Mouse (Mus musculus) heart, embryonic 13.5 days (tissue): ENCODE results near the gene Fastkd5. TPM values are rescaled to one million over a fixed set of nuclear protein-coding genes. Genes with fewer than 3 reads are reported as not detected.

Experiments
- ATAC-seq: fragments of 200-750 bp; cut with Nextera tagmentation; 2 replicates; pipeline ENCODE4 v1.8.0; 2017; ENCODE audit warnings: moderate TSS enrichment; ENCODE audit not compliant: insufficient number of reproducible peaks, low FRiP score, low TSS enrichment; ENCODE audit errors: extremely low read depth
- H3K27ac ChIP-seq: fragments of 300-500 bp; sonication (generic); replicated peaks from 2 replicates; pipeline ENCODE4 v1.5.1; 2015; ENCODE audit warnings: moderate library complexity, mild to moderate bottlenecking, inconsistent platforms
- H3K27me3 ChIP-seq: fragments of 300-500 bp; sonication (generic); replicated peaks from 2 replicates; pipeline ENCODE4 v1.6.1; 2015; ENCODE audit warnings: mild to moderate bottlenecking, inconsistent platforms
- H3K36me3 ChIP-seq: fragments of 300-500 bp; sonication (generic); 2 replicates; pipeline ENCODE4 v1.6.1; 2015; ENCODE audit warnings: mild to moderate bottlenecking, inconsistent platforms
- H3K4me1 ChIP-seq: fragments of 300-500 bp; sonication (generic); 2 replicates; pipeline ENCODE4 v1.6.1; 2015; ENCODE audit warnings: inconsistent platforms
- H3K4me2 ChIP-seq: fragments of 300-500 bp; sonication (generic); 2 replicates; pipeline ENCODE4 v1.6.1; 2015; ENCODE audit warnings: inconsistent platforms, mild to moderate bottlenecking, moderate library complexity
- H3K4me3 ChIP-seq: fragments of 300-500 bp; sonication (generic); 2 replicates; pipeline ENCODE4 v1.5.1; 2015; ENCODE audit warnings: moderate library complexity, mild to moderate bottlenecking, inconsistent platforms
- H3K9ac ChIP-seq: fragments of 300-500 bp; sonication (generic); 2 replicates; pipeline ENCODE4 v1.6.1; 2015; ENCODE audit warnings: inconsistent platforms, mild to moderate bottlenecking, moderate library complexity
- H3K9me3 ChIP-seq: fragments of 300-500 bp; sonication (generic); 2 replicates; pipeline ENCODE4 v1.6.1; 2016; ENCODE audit warnings: inconsistent platforms
- WGBS: fragments of 180-500 bp; shearing (Covaris S2); methylation state at CpG from one replicate; pipeline ENCODE4 v1.1.7; 2015; ENCODE audit warnings: mixed read lengths; 5-methylcytosine and 5-hydroxymethylcytosine counted together
- polyA plus RNA-seq: library from polyadenylated mRNA; unstranded; fragments of >200 nt; fragmentation: Nextera tagmentation; extraction: Ambion mirVana; gene quantifications from 2 replicates; pipeline ENCODE4 v1.2.1, GENCODE M21; 2015

Fastkd5 gene
- polyA plus RNA-seq, 1 experiment from 2014 or later, result 11.9 TPM

GRCm38 (mm10) chr2:130591016-130591415, 38.8 kb downstream of the Fastkd5 start:
- no peak overlapping the region for H3K4me2 ChIP-seq
- H3K9me3 ChIP-seq, result no peaks in the 10 kb centered on the region
- H3K4me3 ChIP-seq, result no peak overlapping the region
- no peak overlapping the region for H3K9ac ChIP-seq
- 84% methylated on average over 2 of the region's 2 CpGs for WGBS
- H3K27ac ChIP-seq, result no peak overlapping the region
- peaks cover 9% of the 10 kb centered on the region for H3K4me1 ChIP-seq
- peaks cover 41% of the 10 kb centered on the region for H3K36me3 ChIP-seq
- no peak for ATAC-seq
- H3K27me3 ChIP-seq, result no peaks in the 10 kb centered on the region

DNA sequence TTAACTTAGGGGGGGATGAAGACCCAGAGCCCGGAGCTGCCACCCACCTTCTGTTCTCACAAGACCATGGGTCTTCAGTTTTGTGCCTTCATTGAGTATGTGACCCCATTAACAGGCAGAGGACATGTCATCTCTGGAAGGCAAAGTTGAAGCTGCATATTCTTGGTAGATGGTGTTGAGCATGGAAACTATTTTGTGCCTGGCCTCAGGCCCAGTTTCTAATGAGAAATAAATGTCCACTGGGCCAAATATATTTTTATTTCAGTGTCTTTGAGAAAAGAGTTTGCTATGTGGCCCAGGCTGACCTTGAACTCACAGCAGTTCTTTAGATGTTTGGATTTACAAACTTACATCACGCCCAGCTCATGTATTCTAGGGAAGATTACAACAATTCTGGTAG, 40.1 kb downstream of the Fastkd5 start:
- H3K4me2 ChIP-seq, result no peak overlapping the region
- WGBS, result 88% methylated on average over 2 of the region's 2 CpGs
- H3K36me3 ChIP-seq, result peaks cover 29% of the 10 kb centered on the region
- no peak for ATAC-seq
- H3K27me3 ChIP-seq, result peaks cover 3% of the 10 kb centered on the region; the same call in 1 of the 2 replicates
- H3K4me1 ChIP-seq, result peaks cover 4% of the 10 kb centered on the region; the same call in 1 of the 2 replicates
- H3K27ac ChIP-seq, result no peak overlapping the region
- no peak overlapping the region for H3K4me3 ChIP-seq
- H3K9me3 ChIP-seq, result no peaks in the 10 kb centered on the region
- H3K9ac ChIP-seq, result no peak overlapping the region

DNA sequence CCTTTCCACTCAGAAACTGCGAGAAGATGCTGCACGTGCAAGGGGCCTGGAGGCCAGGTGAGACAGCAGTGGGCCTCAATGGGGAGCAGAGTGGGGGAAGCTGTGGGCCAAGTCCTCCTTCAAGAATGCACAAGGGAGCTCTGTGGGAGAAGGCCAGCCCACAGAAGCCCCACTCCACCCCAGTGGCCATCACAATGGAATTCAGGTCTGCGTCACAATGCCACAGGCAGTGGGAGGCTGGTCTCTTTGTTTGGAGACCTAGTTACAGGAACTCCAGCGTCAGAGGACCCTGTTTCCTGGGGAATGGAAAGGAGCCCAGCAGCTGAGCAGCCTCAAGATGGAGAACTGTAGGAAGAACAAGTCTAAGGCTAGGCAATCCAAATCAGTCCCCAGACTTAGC, 40.7 kb downstream of the Fastkd5 start:
- no peak overlapping the region for H3K4me2 ChIP-seq
- peaks cover 24% of the 10 kb centered on the region for H3K36me3 ChIP-seq
- no peak for ATAC-seq
- H3K27ac ChIP-seq, result no peak overlapping the region
- H3K4me3 ChIP-seq, result no peak overlapping the region
- 66% methylated on average over 4 of the region's 4 CpGs for WGBS
- no peak overlapping the region for H3K9ac ChIP-seq
- H3K9me3 ChIP-seq, result no peaks in the 10 kb centered on the region
- H3K27me3 ChIP-seq, result peaks cover 4% of the 10 kb centered on the region; the same call in 1 of the 2 replicates
- peaks cover 4% of the 10 kb centered on the region; the same call in 1 of the 2 replicates for H3K4me1 ChIP-seq

- Histone ChIP-seq H3K36me3 (peaks cover 20% of the 10 kb centered on the region), H3K4me1 (peaks cover 12% of the 10 kb centered on the region; the same call in 1 of the 2 replicates), H3K9ac (no peak overlapping the region), H3K9me3 (no peaks in the 10 kb centered on the region), H3K27me3 (peaks cover 10% of the 10 kb centered on the region), H3K4me2 (no peak overlapping the region), H3K4me3 (no peak overlapping the region), H3K27ac (no peak overlapping the region)
- ATAC-seq, result no peak
- 44% methylated on average over 2 of the region's 2 CpGs for WGBS
Measured at GRCm38 (mm10) chr2:130588373-130588772, 41.5 kb downstream of the Fastkd5 start.

DNA sequence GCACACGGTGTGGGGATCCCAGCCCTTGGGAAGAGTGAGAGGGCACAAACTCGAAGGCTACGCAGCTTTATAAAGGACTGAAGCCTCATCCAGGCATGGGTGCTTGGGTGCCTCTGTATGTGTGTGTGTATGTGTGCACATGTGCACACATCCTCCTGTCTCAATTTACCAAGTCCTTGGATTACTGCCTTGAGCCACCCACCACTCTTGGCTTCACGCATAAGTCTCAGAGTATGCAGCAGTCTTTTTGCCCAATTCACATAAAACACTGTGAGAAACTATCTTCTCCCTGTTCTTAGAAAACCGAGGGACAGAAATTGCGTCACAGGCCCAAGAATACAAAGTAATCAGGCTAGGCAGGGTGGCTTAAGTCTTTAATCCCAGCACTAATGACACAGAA, 43.8 kb downstream of the Fastkd5 start:
- no peak overlapping the region for H3K4me3 ChIP-seq
- H3K9ac ChIP-seq, result no peak overlapping the region
- H3K27ac ChIP-seq, result no peak overlapping the region
- H3K4me2 ChIP-seq, result no peak overlapping the region
- WGBS, result 77% methylated on average over 6 of the region's 6 CpGs
- H3K36me3 ChIP-seq, result peaks cover 10% of the 10 kb centered on the region
- no peaks in the 10 kb centered on the region for H3K9me3 ChIP-seq
- H3K4me1 ChIP-seq, result peaks cover 28% of the 10 kb centered on the region
- no peak for ATAC-seq
- peaks cover 34% of the 10 kb centered on the region for H3K27me3 ChIP-seq

GRCm38 (mm10) chr2:130583902-130584560, 45.8 kb downstream of the Fastkd5 start:
- no peak for ATAC-seq
- H3K27me3 ChIP-seq, result peaks cover 53% of the 10 kb centered on the region
- no peak overlapping the region for H3K4me3 ChIP-seq
- no peaks in the 10 kb centered on the region for H3K36me3 ChIP-seq
- H3K4me1 ChIP-seq, result peaks cover 43% of the 10 kb centered on the region
- no peak overlapping the region for H3K9ac ChIP-seq
- no peaks in the 10 kb centered on the region for H3K9me3 ChIP-seq
- 58% methylated on average over 10 of the region's 10 CpGs for WGBS
- no peak overlapping the region for H3K4me2 ChIP-seq
- no peak overlapping the region for H3K27ac ChIP-seq

DNA sequence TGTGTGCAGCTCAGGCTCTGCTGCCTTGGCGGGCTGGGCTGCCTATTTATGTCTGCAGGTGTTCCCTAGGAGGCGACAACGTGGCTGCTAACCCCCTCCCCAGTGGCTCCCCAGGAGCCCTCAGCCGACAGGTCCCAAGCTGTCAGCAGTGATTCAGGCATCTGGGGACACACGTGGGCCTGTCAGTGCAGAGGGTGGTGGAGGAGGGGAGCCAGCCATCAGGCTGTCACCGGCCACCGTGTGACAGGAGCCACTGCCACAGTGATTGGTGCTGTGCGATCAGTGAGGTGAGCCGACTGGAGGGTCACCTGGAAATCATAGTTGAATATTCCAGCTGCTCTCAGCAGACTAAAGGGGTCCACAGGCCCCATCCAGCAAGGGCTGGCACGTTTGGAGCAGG, 47.3 kb downstream of the Fastkd5 start, which contains the start of gene Avp:
Gene Avp (minus strand): TSS at position 3 of the 400 bp plus-strand sequence.
- WGBS, result 28% methylated on average over 10 of the region's 10 CpGs
- Histone ChIP-seq H3K36me3 (no peaks in the 10 kb centered on the region), H3K27me3 (peaks cover 68% of the 10 kb centered on the region), H3K4me1 (peaks cover 42% of the 10 kb centered on the region), H3K27ac (no peak within 1 kb of the TSS), H3K9me3 (no peaks in the 10 kb centered on the region), H3K9ac (no peak within 1 kb of the TSS), H3K4me3 (peak within 1 kb of the TSS; percentile 50; the same call in 1 of the 2 replicates), H3K4me2 (no peak within 1 kb of the TSS)
- ATAC-seq, result no peak

DNA sequence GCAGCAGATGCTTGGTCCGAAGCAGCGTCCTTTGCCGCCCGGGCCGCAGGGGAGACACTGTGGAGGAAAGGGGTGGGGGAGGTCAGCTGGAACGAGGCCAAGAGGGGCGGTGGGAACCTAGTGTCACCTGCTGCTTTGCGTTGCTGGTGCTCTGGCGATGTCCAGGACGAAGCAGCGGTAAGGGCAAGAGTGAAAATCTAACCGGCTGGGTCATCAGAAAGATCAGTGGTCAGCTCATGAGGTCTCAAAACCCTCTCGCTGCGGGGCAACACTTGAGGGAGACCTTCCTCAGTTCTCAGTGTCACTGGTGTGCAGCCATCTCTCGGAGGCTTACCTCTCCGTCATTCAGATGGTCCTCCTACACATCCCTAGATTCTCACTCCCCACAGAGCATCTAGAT, 48.6 kb downstream of the Fastkd5 start:
- ATAC-seq, result no peak
- peak overlapping the region; percentile 76 for H3K4me2 ChIP-seq
- WGBS, result 4% methylated on average over 16 of the region's 16 CpGs
- H3K4me1 ChIP-seq, result peaks cover 54% of the 10 kb centered on the region
- peak overlapping the region; percentile 67; the same call in 1 of the 2 replicates for H3K9ac ChIP-seq
- H3K27me3 ChIP-seq, result peaks cover 82% of the 10 kb centered on the region
- peak overlapping the region; percentile 50 for H3K4me3 ChIP-seq
- no peak overlapping the region for H3K27ac ChIP-seq
- H3K9me3 ChIP-seq, result no peaks in the 10 kb centered on the region
- H3K36me3 ChIP-seq, result no peaks in the 10 kb centered on the region

DNA sequence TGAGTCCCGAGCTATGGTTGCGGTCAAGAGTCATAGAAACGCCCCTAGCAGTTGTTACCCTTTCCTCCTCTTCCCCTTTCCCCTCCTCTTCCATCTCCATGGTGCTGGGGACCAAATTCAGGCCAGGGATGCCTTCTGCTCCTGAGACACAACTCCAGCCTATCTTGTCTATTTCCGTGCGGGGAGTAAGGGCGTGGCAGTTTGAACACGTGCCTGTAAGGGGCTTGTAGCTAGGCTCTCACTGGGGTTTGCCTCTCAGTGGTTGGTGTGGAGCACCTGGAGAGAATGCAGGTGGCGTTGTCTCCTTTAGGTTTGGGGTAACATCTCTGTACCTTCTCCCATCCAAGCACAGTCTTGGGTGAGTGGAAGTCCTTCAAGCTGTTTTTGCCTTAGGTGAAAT, 50.0 kb downstream of the Fastkd5 start:
- H3K9me3 ChIP-seq, result no peaks in the 10 kb centered on the region
- peaks cover 55% of the 10 kb centered on the region for H3K4me1 ChIP-seq
- 13% methylated on average over 8 of the region's 8 CpGs for WGBS
- no peak for ATAC-seq
- H3K27ac ChIP-seq, result no peak overlapping the region
- H3K27me3 ChIP-seq, result peaks cover 93% of the 10 kb centered on the region
- peak overlapping the region; percentile 76; the same call in 1 of the 2 replicates for H3K4me2 ChIP-seq
- H3K4me3 ChIP-seq, result no peak overlapping the region
- no peak overlapping the region for H3K9ac ChIP-seq
- no peaks in the 10 kb centered on the region for H3K36me3 ChIP-seq

DNA sequence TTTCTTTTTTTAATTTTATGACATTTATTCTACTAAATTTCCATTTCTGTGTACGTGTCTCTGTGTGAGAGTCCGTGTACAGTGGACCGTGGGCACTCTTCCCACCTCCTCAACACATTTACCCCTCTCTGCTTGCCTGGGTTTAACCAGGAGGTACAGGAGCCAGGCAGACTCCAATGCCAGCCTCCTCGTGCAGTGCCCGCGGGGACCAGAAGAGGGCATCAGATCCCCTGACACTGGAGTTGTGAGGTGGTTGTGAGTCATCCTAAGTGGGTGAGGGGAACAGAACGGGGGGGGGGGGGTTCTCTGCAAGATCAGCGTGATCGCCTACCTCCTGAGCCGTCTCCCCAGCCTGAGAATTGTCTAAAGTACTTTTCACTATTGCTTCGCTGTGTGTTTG, 51.7 kb downstream of the Fastkd5 start:
- Histone ChIP-seq H3K4me2 (no peak overlapping the region), H3K9ac (no peak overlapping the region), H3K9me3 (no peaks in the 10 kb centered on the region), H3K27ac (no peak overlapping the region), H3K4me1 (peaks cover 46% of the 10 kb centered on the region), H3K27me3 (peaks cover 100% of the 10 kb centered on the region), H3K36me3 (no peaks in the 10 kb centered on the region), H3K4me3 (no peak overlapping the region)
- ATAC-seq, result no peak
- WGBS, result 8% methylated on average over 11 of the region's 11 CpGs

GRCm38 (mm10) chr2:130577632-130578031, 52.2 kb downstream of the Fastkd5 start:
- Histone ChIP-seq H3K4me2 (peak overlapping the region; percentile 35), H3K4me3 (peak overlapping the region; percentile 50; the same call in 1 of the 2 replicates), H3K9me3 (no peaks in the 10 kb centered on the region), H3K9ac (0 out of 2 replicates have a peak overlapping the region, but pooled peaks have one; percentile 7), H3K4me1 (peaks cover 42% of the 10 kb centered on the region), H3K36me3 (no peaks in the 10 kb centered on the region), H3K27ac (no peak overlapping the region), H3K27me3 (peaks cover 96% of the 10 kb centered on the region)
- no peak for ATAC-seq
- 7% methylated on average over 12 of the region's 12 CpGs for WGBS

DNA sequence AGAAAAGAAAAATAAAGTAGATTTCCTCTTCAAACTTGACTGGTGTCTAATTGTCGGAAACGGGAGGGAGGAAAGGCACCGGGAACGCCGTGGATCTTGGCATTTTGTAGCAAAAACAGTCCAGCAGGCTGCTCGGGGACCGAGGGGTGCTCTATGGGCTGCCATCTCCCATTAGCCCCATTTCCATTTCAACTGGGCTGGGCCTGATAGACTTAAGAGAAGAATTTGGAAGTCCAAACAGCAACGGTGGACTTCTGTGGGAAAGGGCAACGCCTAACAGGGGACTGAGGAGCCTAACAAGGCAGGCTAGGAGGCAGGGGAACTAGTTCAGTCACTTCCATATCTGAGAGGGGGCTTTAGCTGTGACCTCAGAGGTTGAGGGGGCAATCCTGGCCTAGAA, 52.8 kb downstream of the Fastkd5 start:
- peak overlapping the region; percentile 50 for H3K4me3 ChIP-seq
- WGBS, result 6% methylated on average over 9 of the region's 9 CpGs
- no peaks in the 10 kb centered on the region for H3K9me3 ChIP-seq
- no peaks in the 10 kb centered on the region for H3K36me3 ChIP-seq
- peaks cover 36% of the 10 kb centered on the region for H3K4me1 ChIP-seq
- H3K9ac ChIP-seq, result peak overlapping the region; percentile 70
- peak overlapping the region; percentile 74 for H3K4me2 ChIP-seq
- ATAC-seq, result no peak
- H3K27me3 ChIP-seq, result peaks cover 89% of the 10 kb centered on the region
- H3K27ac ChIP-seq, result no peak overlapping the region
